Mouse (Mus musculus) cortical plate, adult 2 months (tissue): ENCODE results near the gene Pdcd2l. TPM values are rescaled to one million over a fixed set of nuclear protein-coding genes. Genes with fewer than 3 reads are reported as not detected.

Source experiments
- H3K27ac ChIP-seq: fragments of 200-500 bp; 2 replicates; pipeline ENCODE4 v1.5.1; 2012; ENCODE audit warnings: low read length, control low read depth, inconsistent platforms; ENCODE audit not compliant: insufficient read depth
- H3K4me1 ChIP-seq: fragments of 200-500 bp; 2 replicates; pipeline ENCODE4 v1.6.1; 2011; ENCODE audit warnings: low read length; ENCODE audit not compliant: control insufficient read depth, insufficient read depth
- H3K4me3 ChIP-seq: fragments of 200-500 bp; 2 replicates; pipeline ENCODE4 v1.5.1; 2011; ENCODE audit warnings: mild to moderate bottlenecking, low read length, control low read depth; ENCODE audit not compliant: insufficient read depth
- CTCF ChIP-seq: fragments of 200-500 bp; IDR thresholded peaks from 2 replicates; pipeline ENCODE4 v1.5.1; 2011; ENCODE audit warnings: mild to moderate bottlenecking, control low read depth, low read length; ENCODE audit not compliant: insufficient read depth; ENCODE audit errors: extremely low read depth
- POLR2A ChIP-seq: fragments of 200-500 bp; IDR thresholded peaks from 2 replicates; pipeline ENCODE4 v1.6.1; 2011; ENCODE audit warnings: mild to moderate bottlenecking, low read length, control low read depth; ENCODE audit not compliant: insufficient read depth; ENCODE audit errors: extremely low read depth
- polyA plus RNA-seq: library from polyadenylated mRNA; depleted of rRNA; stranded (reverse); fragments of >200 nt; gene quantifications from 2 replicates; pipeline ENCODE4 v1.2.3, GENCODE M21; 2012; rRNA removed

The Pdcd2l gene
- polyA plus RNA-seq, 1 experiment: 30.5 TPM

GRCm38 (mm10) chr7:34159167-34159566 is 37.3 kb downstream of the Pdcd2l start:
- Histone ChIP-seq H3K27ac (no peak overlapping the region), H3K4me1 (no peaks in the 10 kb centered on the region), H3K4me3 (no peak overlapping the region)
- TF ChIP-seq POLR2A: no peak
- TF ChIP-seq CTCF: no peak

- TF ChIP-seq POLR2A: no peak
- TF ChIP-seq CTCF: no peak
- Histone ChIP-seq H3K27ac (no peak overlapping the region), H3K4me3 (no peak overlapping the region), H3K4me1 (no peaks in the 10 kb centered on the region)
Measured at GRCm38 (mm10) chr7:34157994-34158393, 38.5 kb downstream of the Pdcd2l start.

GRCm38 (mm10) chr7:34147193-34147592 is 49.3 kb downstream of the Pdcd2l start:
- no peak for TF ChIP-seq POLR2A
- no peak for TF ChIP-seq CTCF
- Histone ChIP-seq H3K27ac (no peak overlapping the region), H3K4me3 (no peak overlapping the region), H3K4me1 (no peaks in the 10 kb centered on the region)

GRCm38 (mm10) chr7:34141123-34141522 is 55.3 kb downstream of the Pdcd2l start:
- Histone ChIP-seq H3K4me3 (no peak overlapping the region), H3K27ac (no peak overlapping the region; the same call in 1 of the 2 replicates), H3K4me1 (no peaks in the 10 kb centered on the region)
- TF ChIP-seq CTCF (no peak), POLR2A (no peak)

GRCm38 (mm10) chr7:34139493-34139892 is 57.0 kb downstream of the Pdcd2l start:
- H3K27ac ChIP-seq: no peak overlapping the region
- H3K4me1 ChIP-seq: no peaks in the 10 kb centered on the region
- TF ChIP-seq POLR2A (no peak), CTCF (no peak)
- H3K4me3 ChIP-seq: no peak overlapping the region

Other genes starting within 250 kb of the Pdcd2l start
- gene Scgb2b27, start 182.7 kb downstream of the Pdcd2l start, polyA plus RNA-seq: not detected in 2 replicates
- not detected in 2 replicates for gene Scgb1b27, start 175.2 kb downstream of the Pdcd2l start, polyA plus RNA-seq
- not detected in 2 replicates for gene Scgb1b30, start 101.2 kb downstream of the Pdcd2l start, polyA plus RNA-seq
- 11.0 and 12.5 TPM in 2 replicates for gene Wtip, start 63.4 kb downstream of the Pdcd2l start, polyA plus RNA-seq
- 97.3 and 99.8 TPM in 2 replicates for gene Uba2, start 27.1 kb downstream of the Pdcd2l start, polyA plus RNA-seq
- gene Gpi1, start 33.7 kb upstream of the Pdcd2l start, polyA plus RNA-seq: 708 and 714 TPM in 2 replicates
- gene Gm6096, start 54.4 kb upstream of the Pdcd2l start, polyA plus RNA-seq: not detected in 2 replicates
- gene 4931406P16Rik, start 116.9 kb upstream of the Pdcd2l start, polyA plus RNA-seq: 30.6 and 32.0 TPM in 2 replicates
- gene Lsm14a, start 196.7 kb upstream of the Pdcd2l start, polyA plus RNA-seq: 49.4 and 55.9 TPM in 2 replicates